11 mouse cellular contexts compared by ENCODE assay signal in genomic region chr4:59869488-59870057, GRCm38 (mm10). TPM values are rescaled to one million over a fixed set of nuclear protein-coding genes. Genes with fewer than 3 reads are reported as not detected.
DNase-seq lines count a peak whose midpoint lies in the region; ATAC-seq and TF ChIP-seq lines count a peak whose summit lies in the region.
"Had no signal": no experiment of that assay in that cellular context is flagged by ENCODE, and none has a peak within 500 bp of the region (broad histone marks: within the 10 kb centered on the region; RNA-seq: fewer than 3 reads in every experiment).

No protein-coding gene starts in this region.

- H3K4me2 ChIP-seq in forebrain, embryonic 14.5 days (ENCODE audit: low read length): no peak overlapping the region
- no peak overlapping the region for H3K4me2 ChIP-seq in heart, postnatal 0 days (ENCODE audit: low read depth, low read length)

- H3K9ac ChIP-seq in forebrain, embryonic 14.5 days (ENCODE audit: low read length): no peak overlapping the region
- H3K9ac ChIP-seq in heart, postnatal 0 days (replicated peaks; ENCODE audit: low read depth, low read length): no peak overlapping the region; the same call in 1 of the 2 replicates

- peak; percentile 52; the same call in 1 of the 2 replicates for ATAC-seq in forebrain, embryonic 14.5 days
- 0 out of 2 replicates have a peak, but pooled peaks have one; percentile 7 for ATAC-seq in heart, postnatal 0 days (ENCODE audit: insufficient read depth, low read depth)
- ATAC-seq in megakaryocyte-erythroid progenitor cell, adult 5-6 weeks (replicated peaks; ENCODE audit: low FRiP score, low TSS enrichment, poor library complexity, severe bottlenecking): peak; percentile 28; the same call in 1 of the 2 replicates

- H3K9me3 ChIP-seq in forebrain, embryonic 14.5 days (replicated peaks; ENCODE audit: control insufficient read depth, low read length): no peaks in the 10 kb centered on the region
- H3K9me3 ChIP-seq in forebrain, embryonic 10.5 days: no peaks in the 10 kb centered on the region
- no peaks in the 10 kb centered on the region for H3K9me3 ChIP-seq in heart, postnatal 0 days (replicated peaks; ENCODE audit: control insufficient read depth, low read length)

- H3K27ac ChIP-seq in forebrain, embryonic 14.5 days (ENCODE audit: low read depth, low read length): no peak overlapping the region
- no peak overlapping the region for H3K27ac ChIP-seq in forebrain, embryonic 10.5 days
- peak overlapping the region; percentile 52 for H3K27ac ChIP-seq in heart, postnatal 0 days (ENCODE audit: low read depth)

- no peaks in the 10 kb centered on the region for H3K36me3 ChIP-seq in forebrain, embryonic 14.5 days (ENCODE audit: control insufficient read depth, insufficient read depth, low read length)
- 0 out of 2 replicates have a peak, but pooled peaks cover 3% of the 10 kb centered on the region for H3K36me3 ChIP-seq in forebrain, embryonic 10.5 days (replicated peaks)
- H3K36me3 ChIP-seq in heart, postnatal 0 days (replicated peaks; ENCODE audit: control insufficient read depth, insufficient read depth, low read length): no peaks in the 10 kb centered on the region

- H3K4me3 ChIP-seq in forebrain, embryonic 14.5 days (ENCODE audit: low read depth, low read length): no peak overlapping the region
- no peak overlapping the region for H3K4me3 ChIP-seq in forebrain, embryonic 10.5 days
- no peak overlapping the region for H3K4me3 ChIP-seq in heart, postnatal 0 days (ENCODE audit: low read depth, low read length)

- no peak for TF ChIP-seq EP300 in heart, postnatal 0 days (IDR thresholded peaks at IDR 0.05; ENCODE audit: low read depth)

- H3K4me1 ChIP-seq in forebrain, embryonic 14.5 days (ENCODE audit: control insufficient read depth, insufficient read depth, low read length): no peaks in the 10 kb centered on the region
- peaks cover 13% of the 10 kb centered on the region for H3K4me1 ChIP-seq in forebrain, embryonic 10.5 days
- peaks cover 13% of the 10 kb centered on the region for H3K4me1 ChIP-seq in heart, postnatal 0 days (ENCODE audit: control insufficient read depth, insufficient read depth)

- no peaks in the 10 kb centered on the region for H3K27me3 ChIP-seq in forebrain, embryonic 14.5 days (replicated peaks; ENCODE audit: control insufficient read depth, insufficient read depth, low read length)
- H3K27me3 ChIP-seq in forebrain, embryonic 10.5 days (ENCODE audit: poor library complexity, severe bottlenecking): no peaks in the 10 kb centered on the region
- H3K27me3 ChIP-seq in heart, postnatal 0 days (ENCODE audit: control insufficient read depth, insufficient read depth, low read length): no peaks in the 10 kb centered on the region
- H3K27me3 ChIP-seq: CH12.LX had no signal

- WGBS in forebrain, embryonic 14.5 days: 32% methylated on average over 6 of the region's 6 CpGs
- 93% methylated on average over 6 of the region's 6 CpGs for WGBS in forebrain, embryonic 10.5 days
- 30% methylated on average over 6 of the region's 6 CpGs for WGBS in heart, postnatal 0 days

- DNase-seq in forebrain, embryonic 14.5 days (ENCODE audit: low spot score): peak; percentile 81
- DNase-seq in forebrain, embryonic 10.5 days (ENCODE audit: extremely low spot score, low spot score): no peak
- DNase-seq in right cerebral cortex, adult 2 months (ENCODE audit: low spot score in 2 of 2): peak; percentile 44 to 45
- no peak for DNase-seq in right cerebral cortex, postnatal 36 days (ENCODE audit: low spot score in 2 of 2)
- peak; percentile 23 for DNase-seq in heart, postnatal 0 days (ENCODE audit: low spot score)
- DNase-seq in spleen, adult 12 weeks (ENCODE audit: low spot score): no peak
- DNase-seq in retina, postnatal 1 day: no peak

- no peak for TF ChIP-seq CTCF in heart, postnatal 0 days (IDR thresholded peaks at IDR 0.05; ENCODE audit: low read depth)

RNA-seq across cellular contexts. Expression of gene Slc46a2, which starts 45.3 kb away (rescaled TPM):
- 0.08 TPM in 1 of 2 replicates, not detected in the other for polyA plus RNA-seq in forebrain, embryonic 14.5 days (2014; fragmentation: Nextera tagmentation; extraction: Ambion mirVana)
- polyA plus RNA-seq in forebrain, embryonic 10.5 days (2016; fragmentation: Nextera tagmentation; extraction: Ambion mirVana): not detected in 2 replicates
- 0.35 and 2.5 TPM in 2 replicates for total RNA-seq in heart, postnatal 0 days (2014; rRNA removed; ENCODE audit: low replicate concordance)
- 0.10 and 0.14 TPM in 2 replicates for polyA plus RNA-seq in heart, postnatal 0 days (2015; fragmentation: Nextera tagmentation; extraction: Ambion mirVana)
- not detected in 2 replicates for total RNA-seq in megakaryocyte-erythroid progenitor cell, adult 5-6 weeks (2014; fragmentation: Nextera tagmentation)
- total RNA-seq in megakaryocyte-erythroid progenitor cell, adult 5-6 weeks (2017): not detected in 2 replicates
- total RNA-seq: CH12.LX; left cerebral cortex, postnatal 25 days had no signal
- polyA plus RNA-seq: small intestine, adult 2 months had no signal

Comparison
In these comparisons a context has a peak if more than half of its experiments do, and no peak if none do; other contexts are left out.
1. DNase-seq: peak in forebrain, embryonic 14.5 days (single experiment), right cerebral cortex, adult 2 months (2 of 2) and heart, postnatal 0 days (single experiment); none in forebrain, embryonic 10.5 days (single experiment), right cerebral cortex, postnatal 36 days (0 of 2), spleen, adult 12 weeks (single experiment) and retina, postnatal 1 day (single experiment).
2. Peak in every context shown above with its lines, with median percentiles within 50 percentile points of each other: ATAC-seq.